ENCODE assay signal across 9 mouse cellular contexts in the genomic region with DNA sequence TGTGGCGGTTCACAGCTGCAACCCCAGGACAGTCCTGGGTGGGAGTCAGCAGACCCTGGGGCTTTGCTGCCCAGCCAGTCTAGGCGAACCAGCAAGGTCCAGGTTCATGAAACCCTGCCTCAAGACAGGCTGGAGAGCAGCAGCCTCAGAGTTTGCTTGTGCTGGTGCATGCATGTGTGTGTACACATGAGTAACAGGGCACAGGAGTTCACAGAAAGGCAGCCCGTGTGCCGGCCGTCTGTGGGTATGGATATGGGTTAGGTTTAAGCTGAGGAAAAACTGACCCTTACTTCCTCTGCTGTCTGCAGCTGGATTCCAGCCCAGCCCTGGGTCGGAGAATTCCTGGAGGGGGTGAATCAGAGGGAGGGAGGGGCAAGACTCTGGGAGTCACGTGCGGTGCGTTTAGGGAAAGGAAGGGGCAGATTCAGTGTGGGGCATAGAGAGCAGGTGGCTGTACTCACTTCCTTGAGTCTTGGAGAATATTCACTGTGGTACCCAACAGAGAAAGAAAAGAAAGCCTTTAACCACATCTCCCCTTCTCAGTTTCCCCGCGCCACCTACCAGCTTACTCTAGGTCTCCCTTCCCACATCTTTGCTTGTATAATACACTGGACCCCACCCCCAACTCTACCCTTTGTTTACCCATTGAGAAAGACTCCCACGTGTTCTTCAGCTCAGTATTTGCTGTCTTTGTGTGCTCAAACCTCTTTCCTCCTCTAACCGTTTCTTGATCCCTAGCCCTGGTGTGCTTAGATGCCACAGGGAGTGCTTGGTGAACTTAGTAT. TPM values are rescaled to one million over a fixed set of nuclear protein-coding genes. Genes with fewer than 3 reads are reported as not detected.
DNase-seq lines count a peak whose midpoint lies in the region; ATAC-seq lines count a peak whose summit lies in the region.
"Had no signal": no experiment of that assay in that cellular context is flagged by ENCODE, and none has a peak within 500 bp of the region (broad histone marks: within the 10 kb centered on the region; RNA-seq: fewer than 3 reads in every experiment).

No protein-coding gene starts in this region.

- no peak for ATAC-seq in midbrain, embryonic 11.5 days (ENCODE audit: low FRiP score)
- ATAC-seq in midbrain, embryonic 16.5 days = no peak
- ATAC-seq in embryonic facial prominence, embryonic 13.5 days (ENCODE audit: insufficient number of reproducible peaks, insufficient read depth, low FRiP score, low TSS enrichment, low read depth) = no peak
- ATAC-seq in stomach, embryonic 15.5 days (ENCODE audit: insufficient read depth, low FRiP score, low read depth) = peak; percentile 12
- no peak for ATAC-seq in forebrain, embryonic 12.5 days (ENCODE audit: low FRiP score)

- peak; percentile 89 for DNase-seq in midbrain, embryonic 11.5 days (ENCODE audit: low spot score, missing footprints)
- peak; percentile 82 for DNase-seq in kidney, postnatal 14 days
- no peak for DNase-seq in thymus, postnatal 4 days
- no peak for DNase-seq in cerebellum, postnatal 14 days

- H3K4me2 ChIP-seq in midbrain, embryonic 11.5 days = no peak overlapping the region
- no peak overlapping the region for H3K4me2 ChIP-seq in midbrain, embryonic 16.5 days (ENCODE audit: low read length)
- H3K4me2 ChIP-seq in embryonic facial prominence, embryonic 13.5 days = 0 out of 2 replicates have a peak overlapping the region, but pooled peaks have one; percentile 7
- H3K4me2 ChIP-seq in stomach, embryonic 15.5 days = peak overlapping the region; percentile 19
- H3K4me2 ChIP-seq in forebrain, embryonic 12.5 days = no peak overlapping the region
- H3K4me2 ChIP-seq: limb, embryonic 15.5 days had no signal

- H3K4me1 ChIP-seq in midbrain, embryonic 11.5 days (ENCODE audit: control insufficient read depth, insufficient read depth, low read length) = peaks cover 19% of the 10 kb centered on the region
- peaks cover 10% of the 10 kb centered on the region for H3K4me1 ChIP-seq in midbrain, embryonic 16.5 days (ENCODE audit: control insufficient read depth, insufficient read depth, low read length)
- peaks cover 38% of the 10 kb centered on the region for H3K4me1 ChIP-seq in embryonic facial prominence, embryonic 13.5 days
- H3K4me1 ChIP-seq in stomach, embryonic 15.5 days = peaks cover 40% of the 10 kb centered on the region
- peaks cover 13% of the 10 kb centered on the region for H3K4me1 ChIP-seq in forebrain, embryonic 12.5 days

- WGBS in midbrain, embryonic 11.5 days = 35% methylated on average over 13 of the region's 13 CpGs
- WGBS in midbrain, embryonic 16.5 days = 39% methylated on average over 13 of the region's 13 CpGs
- 26% methylated on average over 13 of the region's 13 CpGs for WGBS in embryonic facial prominence, embryonic 13.5 days
- 23% methylated on average over 13 of the region's 13 CpGs for WGBS in stomach, embryonic 15.5 days
- WGBS in forebrain, embryonic 12.5 days = 35% methylated on average over 13 of the region's 13 CpGs

- H3K4me3 ChIP-seq in midbrain, embryonic 11.5 days (ENCODE audit: low read depth, low read length) = no peak overlapping the region
- no peak overlapping the region for H3K4me3 ChIP-seq in midbrain, embryonic 16.5 days (ENCODE audit: low read depth, low read length)
- no peak overlapping the region for H3K4me3 ChIP-seq in embryonic facial prominence, embryonic 13.5 days
- H3K4me3 ChIP-seq in stomach, embryonic 15.5 days (replicated peaks) = 0 out of 2 replicates have a peak overlapping the region, but pooled peaks have one; percentile 9
- no peak overlapping the region for H3K4me3 ChIP-seq in forebrain, embryonic 12.5 days (replicated peaks)
- H3K4me3 ChIP-seq: limb, embryonic 15.5 days had no signal

- peak overlapping the region; percentile 17; the same call in 1 of the 2 replicates for H3K9ac ChIP-seq in midbrain, embryonic 11.5 days (ENCODE audit: low read length)
- no peak overlapping the region for H3K9ac ChIP-seq in midbrain, embryonic 16.5 days (ENCODE audit: low read depth, low read length)
- 0 out of 2 replicates have a peak overlapping the region, but pooled peaks have one; percentile 27 for H3K9ac ChIP-seq in embryonic facial prominence, embryonic 13.5 days
- no peak overlapping the region for H3K9ac ChIP-seq in stomach, embryonic 15.5 days
- H3K9ac ChIP-seq in forebrain, embryonic 12.5 days = no peak overlapping the region
- H3K9ac ChIP-seq: limb, embryonic 15.5 days had no signal

- H3K36me3 ChIP-seq in midbrain, embryonic 11.5 days (ENCODE audit: control insufficient read depth, insufficient read depth, low read length) = no peaks in the 10 kb centered on the region
- no peaks in the 10 kb centered on the region for H3K36me3 ChIP-seq in midbrain, embryonic 16.5 days (ENCODE audit: control insufficient read depth, insufficient read depth, low read length)
- H3K36me3 ChIP-seq in embryonic facial prominence, embryonic 13.5 days = peaks cover 5% of the 10 kb centered on the region
- no peaks in the 10 kb centered on the region; the same call in 1 of the 2 replicates for H3K36me3 ChIP-seq in stomach, embryonic 15.5 days
- H3K36me3 ChIP-seq in forebrain, embryonic 12.5 days (replicated peaks) = peaks cover 6% of the 10 kb centered on the region; the same call in 1 of the 2 replicates

- H3K27ac ChIP-seq in midbrain, embryonic 11.5 days (ENCODE audit: low read depth, low read length) = no peak overlapping the region
- no peak overlapping the region for H3K27ac ChIP-seq in midbrain, embryonic 16.5 days (ENCODE audit: low read length)
- H3K27ac ChIP-seq in embryonic facial prominence, embryonic 13.5 days = peak overlapping the region; percentile 39
- peak overlapping the region; percentile 95 for H3K27ac ChIP-seq in stomach, embryonic 15.5 days
- no peak overlapping the region for H3K27ac ChIP-seq in forebrain, embryonic 12.5 days
- H3K27ac ChIP-seq: limb, embryonic 15.5 days had no signal

- no peaks in the 10 kb centered on the region for H3K9me3 ChIP-seq in midbrain, embryonic 11.5 days (ENCODE audit: control insufficient read depth, low read length)
- no peaks in the 10 kb centered on the region for H3K9me3 ChIP-seq in midbrain, embryonic 16.5 days (replicated peaks; ENCODE audit: control insufficient read depth, low read length, poor library complexity, severe bottlenecking)
- no peaks in the 10 kb centered on the region for H3K9me3 ChIP-seq in embryonic facial prominence, embryonic 13.5 days
- H3K9me3 ChIP-seq in stomach, embryonic 15.5 days = no peaks in the 10 kb centered on the region
- H3K9me3 ChIP-seq in forebrain, embryonic 12.5 days = no peaks in the 10 kb centered on the region
- H3K9me3 ChIP-seq: limb, embryonic 15.5 days had no signal

- H3K27me3 ChIP-seq in midbrain, embryonic 11.5 days (ENCODE audit: control insufficient read depth, insufficient read depth, low read length) = peaks cover 11% of the 10 kb centered on the region; the same call in 1 of the 2 replicates
- peaks cover 26% of the 10 kb centered on the region for H3K27me3 ChIP-seq in midbrain, embryonic 16.5 days (ENCODE audit: control insufficient read depth, insufficient read depth, low read depth, low read length)
- H3K27me3 ChIP-seq in embryonic facial prominence, embryonic 13.5 days = peaks cover 35% of the 10 kb centered on the region
- no peaks in the 10 kb centered on the region for H3K27me3 ChIP-seq in stomach, embryonic 15.5 days (replicated peaks)
- peaks cover 43% of the 10 kb centered on the region for H3K27me3 ChIP-seq in forebrain, embryonic 12.5 days

RNA-seq across cellular contexts. Expression of a gene that starts 1.6 kb away (rescaled TPM):
- polyA plus RNA-seq in midbrain, embryonic 11.5 days (2014; fragmentation: Nextera tagmentation; extraction: Ambion mirVana) = 0.78 and 0.86 TPM in 2 replicates
- 0.20 and 0.27 TPM in 2 replicates for polyA plus RNA-seq in midbrain, embryonic 16.5 days (2015; fragmentation: Nextera tagmentation; extraction: Ambion mirVana)
- polyA plus RNA-seq in embryonic facial prominence, embryonic 13.5 days (2015; fragmentation: Nextera tagmentation; extraction: Ambion mirVana) = 8.7 and 14.0 TPM in 2 replicates
- 61.2 and 70.2 TPM in 2 replicates for polyA plus RNA-seq in stomach, embryonic 15.5 days (2015; fragmentation: Nextera tagmentation; extraction: Ambion mirVana)
- 1.5 and 2.4 TPM in 2 replicates for polyA plus RNA-seq in forebrain, embryonic 12.5 days (2016; fragmentation: Nextera tagmentation; extraction: Ambion mirVana)

RNA-seq across cellular contexts. Expression of a gene that starts 15.0 kb away (rescaled TPM):
- polyA plus RNA-seq in midbrain, embryonic 11.5 days (2014; fragmentation: Nextera tagmentation; extraction: Ambion mirVana) = 9.4 and 9.6 TPM in 2 replicates
- polyA plus RNA-seq in midbrain, embryonic 16.5 days (2015; fragmentation: Nextera tagmentation; extraction: Ambion mirVana) = 12.2 and 13.4 TPM in 2 replicates
- polyA plus RNA-seq in embryonic facial prominence, embryonic 13.5 days (2015; fragmentation: Nextera tagmentation; extraction: Ambion mirVana) = 10.5 and 10.6 TPM in 2 replicates
- 10.8 and 10.9 TPM in 2 replicates for polyA plus RNA-seq in stomach, embryonic 15.5 days (2015; fragmentation: Nextera tagmentation; extraction: Ambion mirVana)
- polyA plus RNA-seq in forebrain, embryonic 12.5 days (2016; fragmentation: Nextera tagmentation; extraction: Ambion mirVana) = 8.4 and 9.0 TPM in 2 replicates

RNA-seq across cellular contexts. Expression of a gene that starts 19.2 kb away (rescaled TPM):
- polyA plus RNA-seq in midbrain, embryonic 11.5 days (2014; fragmentation: Nextera tagmentation; extraction: Ambion mirVana) = 54.6 and 57.1 TPM in 2 replicates
- polyA plus RNA-seq in midbrain, embryonic 16.5 days (2015; fragmentation: Nextera tagmentation; extraction: Ambion mirVana) = 46.9 and 48.3 TPM in 2 replicates
- 45.6 and 52.3 TPM in 2 replicates for polyA plus RNA-seq in embryonic facial prominence, embryonic 13.5 days (2015; fragmentation: Nextera tagmentation; extraction: Ambion mirVana)
- 35.0 and 35.6 TPM in 2 replicates for polyA plus RNA-seq in stomach, embryonic 15.5 days (2015; fragmentation: Nextera tagmentation; extraction: Ambion mirVana)
- 46.6 and 52.4 TPM in 2 replicates for polyA plus RNA-seq in forebrain, embryonic 12.5 days (2016; fragmentation: Nextera tagmentation; extraction: Ambion mirVana)

RNA-seq across cellular contexts. Expression of a gene that starts 27.7 kb away (rescaled TPM):
- 96.5 and 107 TPM in 2 replicates for polyA plus RNA-seq in midbrain, embryonic 11.5 days (2014; fragmentation: Nextera tagmentation; extraction: Ambion mirVana)
- polyA plus RNA-seq in midbrain, embryonic 16.5 days (2015; fragmentation: Nextera tagmentation; extraction: Ambion mirVana) = 61.3 and 67.1 TPM in 2 replicates
- polyA plus RNA-seq in embryonic facial prominence, embryonic 13.5 days (2015; fragmentation: Nextera tagmentation; extraction: Ambion mirVana) = 83.2 and 96.8 TPM in 2 replicates
- polyA plus RNA-seq in stomach, embryonic 15.5 days (2015; fragmentation: Nextera tagmentation; extraction: Ambion mirVana) = 145 and 157 TPM in 2 replicates
- polyA plus RNA-seq in forebrain, embryonic 12.5 days (2016; fragmentation: Nextera tagmentation; extraction: Ambion mirVana) = 89.2 and 92.8 TPM in 2 replicates

RNA-seq across cellular contexts. Expression of a gene that starts 35.7 kb away (rescaled TPM):
- 51.6 and 54.4 TPM in 2 replicates for polyA plus RNA-seq in midbrain, embryonic 11.5 days (2014; fragmentation: Nextera tagmentation; extraction: Ambion mirVana)
- polyA plus RNA-seq in midbrain, embryonic 16.5 days (2015; fragmentation: Nextera tagmentation; extraction: Ambion mirVana) = 283 and 325 TPM in 2 replicates
- 540 and 577 TPM in 2 replicates for polyA plus RNA-seq in embryonic facial prominence, embryonic 13.5 days (2015; fragmentation: Nextera tagmentation; extraction: Ambion mirVana)
- polyA plus RNA-seq in stomach, embryonic 15.5 days (2015; fragmentation: Nextera tagmentation; extraction: Ambion mirVana) = 367 and 393 TPM in 2 replicates
- 517 and 534 TPM in 2 replicates for polyA plus RNA-seq in forebrain, embryonic 12.5 days (2016; fragmentation: Nextera tagmentation; extraction: Ambion mirVana)

Comparison
In these comparisons a context has a peak if more than half of its experiments do, and no peak if none do; other contexts are left out.
1. H3K9ac ChIP-seq: peak in midbrain, embryonic 11.5 days (single experiment) and embryonic facial prominence, embryonic 13.5 days (single experiment); none in midbrain, embryonic 16.5 days (single experiment), stomach, embryonic 15.5 days (single experiment) and forebrain, embryonic 12.5 days (single experiment).
2. DNase-seq: peak in midbrain, embryonic 11.5 days (single experiment) and kidney, postnatal 14 days (single experiment); none in thymus, postnatal 4 days (single experiment) and cerebellum, postnatal 14 days (0 of 2).
3. H3K27ac ChIP-seq: peak in embryonic facial prominence, embryonic 13.5 days (single experiment) and stomach, embryonic 15.5 days (single experiment); none in midbrain, embryonic 11.5 days (single experiment), midbrain, embryonic 16.5 days (single experiment) and forebrain, embryonic 12.5 days (single experiment).
4. H3K4me2 ChIP-seq: peak in embryonic facial prominence, embryonic 13.5 days (single experiment) and stomach, embryonic 15.5 days (single experiment); none in midbrain, embryonic 11.5 days (single experiment), midbrain, embryonic 16.5 days (single experiment) and forebrain, embryonic 12.5 days (single experiment).